Mouse (Mus musculus) kidney, postnatal 10 days (tissue): ENCODE results near the gene Aldh16a1.

ENCODE experiments used
- DNase-seq: peaks from one replicate; pipeline ENCODE4 v3.0.0; 2021; ENCODE audit warnings: mixed read lengths

Aldh16a1 gene

DNA sequence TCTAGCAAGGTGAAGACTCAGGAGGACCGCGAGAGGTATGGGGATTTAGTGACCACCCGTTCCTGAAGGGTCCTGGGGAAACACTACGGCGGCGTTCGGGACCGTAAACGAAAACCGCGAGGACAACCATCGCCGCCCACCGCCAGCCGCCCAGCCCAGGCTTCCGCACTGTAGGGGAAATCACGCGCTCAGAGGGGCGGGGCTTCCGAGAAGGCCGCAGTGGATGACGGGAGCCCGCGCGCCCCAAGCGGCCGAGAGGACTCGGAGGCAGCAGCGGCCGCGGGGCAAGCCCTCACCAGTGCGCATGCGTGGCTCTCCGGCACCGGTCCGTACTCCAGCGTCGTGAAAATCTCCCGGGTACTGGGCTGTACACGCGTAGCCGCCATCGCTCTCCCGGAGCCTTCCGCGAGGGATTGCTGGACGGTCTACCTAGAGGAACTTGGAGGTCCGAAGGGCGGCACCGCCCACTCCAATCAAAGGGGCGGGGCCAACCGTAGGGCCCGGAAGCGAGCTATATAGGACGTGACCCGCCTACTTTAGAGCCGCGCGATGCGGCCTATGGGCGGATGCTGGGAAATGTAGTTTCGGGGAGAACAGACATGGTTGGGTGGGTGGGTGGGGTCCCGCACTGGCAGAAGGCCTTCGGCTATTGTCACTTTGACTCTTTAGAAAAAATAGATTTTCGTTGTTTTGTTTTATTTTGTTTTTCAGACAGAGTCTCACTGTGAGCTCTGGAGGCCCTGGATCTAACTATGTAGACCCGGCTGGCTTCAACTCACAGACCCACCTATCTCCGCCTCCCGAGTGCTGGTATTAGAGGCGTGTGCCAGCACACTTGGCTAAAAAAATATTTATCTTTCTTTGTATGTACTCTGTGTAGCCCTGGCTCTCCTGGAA lies at the start of gene Aldh16a1, which contains the start of gene Pih1d1:
Gene Aldh16a1 (minus strand): TSS at position 489 of the 897 bp plus-strand sequence.
Gene Pih1d1 (plus strand): TSS at position 208 of the 897 bp plus-strand sequence.
- peak; percentile 99 for DNase-seq

DNA sequence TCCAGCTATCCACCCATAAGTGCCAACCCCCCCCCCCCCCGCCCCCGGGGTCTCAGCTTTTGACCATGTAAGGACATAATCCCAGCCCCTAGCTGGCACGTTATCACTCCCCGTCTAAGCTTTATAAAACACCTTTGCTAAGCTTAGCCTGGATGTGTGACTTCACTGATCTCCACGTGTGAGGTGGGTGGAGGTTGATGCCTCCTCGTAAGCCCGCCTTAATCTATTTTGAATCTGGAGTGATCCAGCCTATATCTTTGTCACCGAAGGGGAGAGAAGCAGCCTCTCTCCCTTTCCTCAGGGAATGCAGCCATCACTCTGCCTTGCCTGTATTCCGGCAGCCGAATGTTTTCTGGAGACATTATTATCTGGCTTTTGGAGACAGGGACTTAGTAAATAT lies 48.3 kb upstream of the Aldh16a1 start:
- DNase-seq, result no peak

DNA sequence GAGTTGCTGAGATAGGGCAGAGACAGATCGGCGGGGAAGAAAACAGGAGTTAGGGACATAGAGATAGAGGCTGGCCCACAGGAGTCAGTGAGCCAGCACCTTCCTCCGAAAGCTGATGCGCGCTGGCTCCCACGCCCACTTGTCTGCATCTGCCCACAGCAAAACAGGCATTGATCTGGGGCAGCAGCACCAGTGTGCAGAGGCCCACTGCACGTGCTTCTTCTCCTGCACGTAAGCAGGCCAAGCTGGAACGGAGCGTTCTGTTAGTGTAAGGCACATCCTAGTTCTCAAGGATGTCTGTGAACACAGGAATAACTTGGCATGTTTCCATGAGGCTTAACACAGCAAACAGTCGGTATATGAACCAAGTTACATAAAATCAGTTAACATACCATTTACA lies 44.6 kb upstream of the Aldh16a1 start:
- no peak for DNase-seq

DNA sequence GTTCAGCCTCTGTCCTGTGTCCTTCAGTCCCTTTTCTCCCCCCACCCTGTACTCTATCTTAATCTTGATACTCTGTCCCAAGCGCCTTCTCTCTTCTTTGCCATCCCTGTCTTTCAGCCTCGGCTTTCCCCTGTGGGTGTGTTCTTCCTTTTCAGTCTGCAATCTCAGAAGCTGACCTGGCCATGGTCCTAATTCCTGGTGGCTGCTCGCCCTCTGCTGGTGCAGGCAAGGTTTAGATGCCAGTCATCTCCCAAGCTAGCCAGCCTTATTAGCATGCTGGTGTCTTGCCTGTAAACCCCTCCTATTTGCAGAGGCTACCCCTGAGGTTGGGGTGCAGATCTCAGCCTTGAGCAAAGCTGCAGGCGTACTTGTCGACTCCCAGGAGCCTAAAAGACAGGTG lies 44.1 kb upstream of the Aldh16a1 start:
- peak; percentile 86 for DNase-seq

DNA sequence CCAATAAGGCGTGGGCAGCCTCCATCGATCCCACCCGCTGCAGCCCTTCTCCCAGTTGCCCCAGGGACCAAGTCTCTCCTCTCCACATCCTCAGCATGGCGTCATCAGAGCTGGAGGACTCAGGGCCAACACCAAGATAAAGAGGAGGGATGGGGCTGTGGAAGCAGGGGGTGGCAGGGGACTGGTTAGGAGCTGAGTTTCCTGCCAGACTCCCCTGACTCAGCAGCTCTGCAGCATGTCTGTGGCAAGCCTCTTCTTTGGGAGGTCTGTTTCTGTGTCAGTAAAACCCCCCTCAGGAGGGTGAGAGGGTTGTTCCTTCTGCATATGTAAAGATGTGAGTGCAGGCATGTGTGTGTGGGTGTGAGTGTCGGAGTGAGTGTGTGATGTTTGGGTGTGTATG lies 42.6 kb upstream of the Aldh16a1 start:
- no peak for DNase-seq

DNA sequence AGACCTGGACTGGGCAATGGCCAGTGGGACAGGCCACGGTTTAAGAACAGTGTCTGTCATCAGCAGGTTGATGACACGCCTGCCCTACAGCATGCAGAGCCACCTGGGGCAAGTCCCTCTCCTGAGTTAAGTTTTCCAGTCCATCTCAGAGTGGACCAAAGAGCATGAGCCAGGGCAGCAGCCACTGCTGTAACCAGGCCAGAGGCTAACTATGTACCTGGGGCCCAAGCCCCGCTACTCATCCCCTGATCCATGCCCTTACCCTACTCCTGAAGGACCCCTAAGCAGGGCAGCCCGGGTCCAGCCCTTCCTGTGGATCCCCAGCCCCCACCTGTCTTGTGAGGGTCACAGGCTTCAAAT lies 41.8 kb upstream of the Aldh16a1 start:
- no peak for DNase-seq

DNA sequence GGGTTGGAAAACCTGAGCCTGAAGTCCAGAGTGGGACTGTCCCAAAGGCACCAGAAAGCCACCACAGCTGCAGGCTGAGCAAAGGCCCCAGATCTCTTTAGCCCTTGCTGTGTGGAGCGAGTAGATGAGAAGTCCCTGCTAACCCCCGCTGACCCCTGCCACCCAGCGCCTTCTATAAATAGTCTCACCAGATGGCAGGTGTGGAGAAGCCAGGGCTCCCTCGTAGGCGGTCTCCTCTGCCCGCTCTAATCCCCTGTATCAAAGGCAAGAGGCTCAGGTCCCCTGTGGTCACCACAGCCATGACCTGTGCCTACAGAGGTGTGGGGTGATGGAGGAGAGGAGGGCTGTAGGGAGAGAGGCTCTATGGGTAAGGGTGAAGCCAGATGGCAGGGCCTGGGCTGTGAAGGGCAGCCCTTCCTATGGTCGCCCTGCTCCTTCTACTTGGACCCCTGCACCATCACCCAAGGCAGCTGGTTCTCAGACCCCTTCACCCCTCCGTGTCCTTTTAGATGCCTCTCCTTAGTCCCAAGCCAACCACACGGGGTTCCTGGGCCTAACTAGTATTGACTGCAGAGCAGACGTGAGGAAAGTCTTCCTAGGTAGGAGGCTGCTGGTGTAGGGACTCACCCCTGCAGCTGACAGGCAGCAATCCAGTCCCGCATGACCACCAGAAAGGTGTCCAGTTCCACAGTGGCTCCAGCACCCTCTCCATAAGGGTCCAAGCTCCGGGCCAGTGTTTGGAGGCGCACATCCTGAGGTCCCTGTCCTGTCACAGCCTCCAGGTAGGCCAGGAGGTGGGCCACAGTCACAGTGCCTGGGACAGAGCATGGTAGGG lies 41.2 kb upstream of the Aldh16a1 start:
- DNase-seq, result no peak

DNA sequence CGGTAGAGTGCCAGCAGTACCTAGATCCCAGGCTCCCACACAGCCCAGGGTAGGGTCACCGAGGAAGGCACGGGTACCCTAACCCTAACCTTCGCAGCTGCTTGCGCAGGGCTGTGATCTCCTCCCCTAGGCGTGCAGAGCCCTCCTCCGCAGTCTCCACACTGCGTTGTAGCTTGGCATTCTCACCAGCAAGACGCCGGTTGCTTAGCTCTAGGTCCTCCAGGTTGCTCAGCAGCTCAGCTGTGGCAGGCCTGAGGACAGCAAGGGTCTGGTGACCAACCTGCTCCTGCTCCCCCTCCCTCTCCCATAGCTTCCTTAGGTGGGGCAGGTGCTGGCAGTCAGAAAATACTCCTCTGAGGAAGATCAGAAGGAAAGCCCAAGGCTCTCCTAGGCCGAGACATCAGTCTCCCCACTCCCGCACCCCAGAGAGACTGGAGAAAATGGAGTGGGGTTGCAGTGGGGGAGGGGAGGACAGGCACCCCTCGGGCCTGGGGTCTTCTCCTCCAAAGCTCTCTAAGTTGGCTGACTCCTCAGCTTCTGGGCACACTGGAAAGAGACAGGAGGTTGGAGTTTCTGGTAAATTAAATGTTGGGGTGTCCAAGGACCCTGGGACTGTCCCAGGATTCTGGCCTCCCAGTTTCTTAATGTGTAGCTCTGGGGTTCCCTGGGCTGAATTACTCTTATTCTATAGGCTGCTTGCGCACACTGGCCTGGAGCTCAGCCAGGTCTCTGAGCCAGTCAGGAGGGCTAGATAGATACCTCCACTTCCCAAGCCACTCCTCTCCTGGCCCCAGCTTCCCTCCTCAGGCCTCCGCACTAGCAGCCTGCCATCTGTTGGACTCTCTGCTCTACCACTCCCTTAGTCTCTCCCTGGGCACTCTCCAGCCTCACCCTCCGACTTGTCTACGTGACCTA lies 39.7 kb upstream of the Aldh16a1 start:
- no peak for DNase-seq

DNA sequence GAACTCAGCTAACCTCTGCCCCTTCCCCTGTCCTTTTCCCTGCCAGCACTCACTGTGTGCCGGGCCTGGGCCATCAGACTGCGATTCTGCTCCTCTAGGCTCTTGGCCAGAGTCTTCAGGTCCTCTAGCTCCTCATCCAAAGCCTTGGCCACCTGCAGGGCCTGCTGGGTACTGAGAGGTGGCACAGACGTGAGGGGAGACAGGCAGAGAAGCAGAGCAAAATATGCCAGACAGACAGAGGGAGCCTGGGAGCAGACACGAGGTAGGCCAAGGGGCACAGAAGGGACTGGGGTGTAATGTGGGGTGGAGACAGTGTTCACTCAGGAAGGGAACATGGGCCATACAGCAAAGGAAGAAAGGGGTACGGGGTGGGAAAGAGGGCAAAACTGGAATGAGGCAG lies 39.0 kb upstream of the Aldh16a1 start:
- no peak for DNase-seq

DNA sequence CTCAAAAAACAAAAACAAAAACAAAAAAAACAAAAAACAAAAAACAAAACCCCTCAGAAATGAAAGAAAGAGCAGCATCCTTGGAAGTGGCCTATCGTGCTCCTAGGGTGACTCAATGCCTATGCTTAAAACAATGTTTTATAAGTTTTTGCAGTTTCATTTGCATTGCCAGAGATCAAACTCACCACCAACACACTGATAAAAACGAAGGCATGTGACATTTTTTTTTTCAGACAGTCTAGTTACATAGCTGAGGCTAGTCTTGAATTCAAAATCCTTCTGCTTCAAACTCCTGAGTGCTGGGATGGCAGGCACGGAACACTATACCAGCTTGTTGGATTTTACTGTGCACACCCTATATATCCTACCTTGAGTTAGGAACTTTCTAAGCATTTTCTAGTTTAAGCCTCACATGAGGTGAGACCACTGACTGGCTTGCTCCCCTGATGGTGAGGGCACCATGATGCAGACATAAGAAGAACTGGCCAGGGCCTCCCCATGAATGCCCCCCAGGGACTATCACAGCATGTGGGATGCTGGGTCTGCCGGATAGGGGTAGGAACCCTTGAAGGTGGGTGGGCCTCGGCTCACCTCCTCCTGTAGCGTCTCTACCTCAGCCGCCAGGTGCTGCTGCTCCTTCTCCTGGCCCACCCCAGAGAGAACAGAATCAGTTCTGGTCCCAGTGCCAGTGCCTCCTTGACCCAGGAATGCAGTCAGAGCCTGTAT lies 38.4 kb upstream of the Aldh16a1 start:
- no peak for DNase-seq

DNA sequence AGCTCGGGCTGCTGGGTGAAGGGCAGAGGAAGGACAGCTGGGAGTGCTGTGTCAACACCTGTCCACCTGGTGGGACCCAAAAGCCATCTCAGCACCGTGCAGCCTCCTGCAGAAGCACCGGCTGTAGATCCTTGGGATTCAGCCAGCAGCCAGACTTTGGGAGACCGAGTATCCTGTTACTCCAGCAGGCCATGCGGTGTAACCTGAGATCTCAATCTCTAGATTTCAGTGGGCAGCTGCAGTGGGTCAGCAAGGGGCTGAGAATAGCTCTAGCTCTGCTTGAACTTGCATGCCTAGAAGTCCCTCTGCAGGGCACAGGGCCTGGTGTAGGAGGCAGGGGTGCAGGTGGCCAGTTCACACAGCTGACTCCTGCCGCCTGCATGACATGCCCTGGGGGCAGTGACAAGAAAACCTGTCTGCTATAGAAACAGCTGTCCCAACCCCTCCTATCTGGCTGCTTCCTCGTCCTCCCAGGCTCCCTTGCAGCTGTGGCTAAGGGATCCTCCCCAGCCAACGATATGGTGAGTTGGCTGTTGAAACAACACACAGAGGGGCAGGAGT lies 37.5 kb upstream of the Aldh16a1 start:
- DNase-seq, result peak; percentile 40

DNA sequence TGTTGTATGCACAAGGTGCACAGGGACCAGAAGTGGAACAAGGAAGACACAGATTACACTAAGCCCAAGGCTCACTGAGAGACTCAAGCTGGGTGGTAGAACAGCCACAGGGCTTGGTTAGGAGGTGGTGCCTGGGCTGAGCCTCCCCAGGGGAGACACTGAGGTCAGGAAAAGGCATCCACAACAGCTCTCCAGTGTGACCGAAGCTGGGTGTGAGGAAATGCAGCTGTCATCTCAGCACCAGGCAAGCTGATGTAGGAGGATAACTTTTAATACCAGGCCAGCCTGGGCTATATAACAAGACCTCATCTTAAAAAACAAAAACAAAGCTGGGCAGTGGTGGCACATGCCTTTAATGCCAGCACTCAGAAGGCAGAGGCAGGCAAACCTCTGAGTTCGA lies 36.8 kb upstream of the Aldh16a1 start:
- DNase-seq, result no peak

DNA sequence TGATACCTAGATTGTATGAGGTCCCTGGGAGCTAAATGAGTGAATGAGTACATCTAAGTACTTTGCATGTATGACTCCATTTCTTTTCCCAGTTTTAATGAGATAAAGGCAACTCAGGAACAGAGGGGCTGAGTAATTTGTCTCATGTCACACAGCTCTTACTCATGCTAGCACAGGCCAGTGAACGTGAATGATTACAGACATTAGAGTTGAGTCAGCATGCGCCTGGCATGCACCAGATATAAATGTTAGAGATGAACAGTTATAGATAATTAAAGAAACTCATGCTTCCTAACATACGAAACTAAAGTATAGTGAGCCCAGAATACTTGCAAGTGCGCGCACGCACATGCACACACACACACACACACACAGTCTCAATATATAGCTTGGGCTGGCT lies 35.8 kb upstream of the Aldh16a1 start:
- DNase-seq, result no peak

DNA sequence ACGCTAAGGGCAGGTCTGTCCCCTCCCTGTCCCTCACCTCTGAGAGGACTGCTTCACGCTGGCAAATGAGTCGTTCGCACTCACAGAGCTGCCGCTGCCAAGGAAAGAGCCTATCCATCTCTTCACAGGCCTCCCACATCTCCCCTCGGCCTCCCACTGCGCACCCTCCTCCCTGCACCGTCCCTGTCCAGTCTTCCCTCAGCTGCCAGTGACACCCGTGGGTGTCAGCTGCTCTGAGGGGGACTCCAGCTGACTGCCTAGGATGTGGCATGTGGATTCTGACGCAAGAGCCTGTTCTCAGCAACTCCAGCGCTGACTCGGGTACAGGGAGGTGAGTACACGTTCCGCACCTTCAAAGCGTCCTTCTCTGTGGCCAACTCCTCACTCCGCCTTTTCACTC lies 35.2 kb upstream of the Aldh16a1 start:
- no peak for DNase-seq

DNA sequence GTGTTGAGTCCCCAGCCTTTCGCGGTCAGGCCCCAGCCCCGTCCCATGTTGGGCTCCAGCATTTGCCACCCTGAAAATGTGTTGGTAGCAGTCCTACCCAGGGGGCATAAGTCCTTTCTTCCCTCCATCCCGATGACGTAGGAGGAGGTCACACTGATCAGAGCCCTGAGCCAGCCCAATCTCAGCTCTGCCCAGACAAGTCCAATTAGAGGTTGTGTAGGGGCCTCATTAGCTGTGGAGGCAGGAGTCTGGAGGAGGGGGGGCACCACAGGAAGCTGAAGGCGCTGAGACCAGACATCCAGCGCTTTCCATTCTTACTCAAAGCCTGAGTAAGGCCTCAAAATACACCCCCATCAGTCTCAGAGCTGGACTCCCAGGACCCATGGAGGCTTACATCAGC lies 31.5 kb upstream of the Aldh16a1 start:
- DNase-seq, result no peak

DNA sequence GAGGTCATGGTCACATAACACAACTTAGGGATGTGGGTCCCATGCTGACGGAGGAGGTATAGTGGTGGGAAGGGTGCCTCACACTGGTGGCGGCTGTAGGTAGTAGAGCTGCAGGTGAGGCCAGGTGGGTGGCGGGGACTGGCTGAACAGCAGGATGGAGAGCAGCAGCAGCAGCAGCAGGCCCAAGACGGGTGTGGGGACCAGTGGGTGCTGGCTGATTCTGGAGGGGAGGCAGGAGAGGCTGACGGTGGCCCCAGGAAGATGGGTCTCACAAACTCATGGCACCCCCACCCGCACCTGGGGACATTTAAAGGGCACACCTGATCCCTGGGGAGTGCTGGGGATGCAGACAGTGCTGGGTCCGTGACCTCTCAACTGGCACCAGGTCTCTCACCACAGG lies 29.3 kb upstream of the Aldh16a1 start:
- no peak for DNase-seq

DNA sequence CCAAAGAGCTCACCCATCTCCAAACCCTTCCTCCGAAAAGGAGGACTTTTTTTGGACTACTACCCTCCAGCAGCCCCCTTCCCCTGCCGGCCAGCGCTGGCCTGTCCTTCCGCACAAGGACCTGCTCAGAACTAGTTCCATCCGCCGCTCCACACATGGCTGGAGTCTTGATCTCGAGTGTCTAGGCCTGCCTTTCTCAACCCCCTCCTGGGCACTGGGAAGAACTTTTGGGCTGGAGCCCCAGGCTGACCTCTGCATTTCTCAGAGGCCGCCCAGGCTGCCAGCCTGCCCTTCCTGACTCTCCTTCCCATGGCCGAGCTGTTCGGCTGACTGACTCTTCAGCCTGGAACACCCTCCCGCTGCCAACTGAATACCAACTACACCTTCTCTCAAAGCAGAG lies 28.2 kb upstream of the Aldh16a1 start:
- peak; percentile 52 for DNase-seq

DNA sequence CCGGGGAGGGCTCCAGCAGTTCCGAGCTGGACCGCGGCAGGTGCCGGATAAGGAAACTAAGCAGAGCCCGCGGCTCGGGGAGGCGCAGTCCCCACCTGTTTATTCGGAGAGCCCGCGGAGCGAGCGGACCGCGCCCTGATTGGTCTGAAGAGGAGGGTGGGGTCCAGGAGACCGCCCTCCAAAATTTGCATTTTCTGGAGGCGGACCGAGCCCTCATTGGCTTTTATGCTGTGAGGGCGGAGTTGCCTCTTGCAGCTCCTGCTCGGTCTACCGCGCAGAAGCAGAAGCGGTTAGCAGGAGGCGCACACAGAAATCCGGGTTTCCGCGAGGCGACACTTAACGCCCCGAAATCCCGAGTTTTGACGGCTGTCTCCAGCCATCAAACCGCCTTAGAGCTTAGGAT lies 27.8 kb upstream of the Aldh16a1 start:
- DNase-seq, result peak; percentile 91

DNA sequence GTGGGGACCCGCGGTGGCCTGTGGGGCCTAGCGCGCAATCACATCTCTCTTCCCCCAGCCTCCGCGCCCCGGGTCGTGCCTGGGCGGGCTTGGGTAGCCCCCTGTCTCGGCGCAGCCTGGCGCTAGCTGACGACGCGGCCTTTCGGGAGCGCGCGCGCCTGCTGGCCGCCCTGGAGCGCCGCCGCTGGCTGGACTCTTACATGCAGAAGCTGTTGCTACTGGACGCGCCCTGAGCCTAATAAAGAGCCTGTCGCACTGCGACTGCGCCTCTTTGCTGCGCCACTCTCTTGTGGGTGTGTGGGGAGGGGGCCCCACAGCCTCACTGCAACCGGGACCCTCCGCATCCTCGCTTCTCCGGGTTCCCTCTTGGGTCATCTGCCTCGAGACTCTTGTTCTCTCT lies 27.2 kb upstream of the Aldh16a1 start:
- no peak for DNase-seq

DNA sequence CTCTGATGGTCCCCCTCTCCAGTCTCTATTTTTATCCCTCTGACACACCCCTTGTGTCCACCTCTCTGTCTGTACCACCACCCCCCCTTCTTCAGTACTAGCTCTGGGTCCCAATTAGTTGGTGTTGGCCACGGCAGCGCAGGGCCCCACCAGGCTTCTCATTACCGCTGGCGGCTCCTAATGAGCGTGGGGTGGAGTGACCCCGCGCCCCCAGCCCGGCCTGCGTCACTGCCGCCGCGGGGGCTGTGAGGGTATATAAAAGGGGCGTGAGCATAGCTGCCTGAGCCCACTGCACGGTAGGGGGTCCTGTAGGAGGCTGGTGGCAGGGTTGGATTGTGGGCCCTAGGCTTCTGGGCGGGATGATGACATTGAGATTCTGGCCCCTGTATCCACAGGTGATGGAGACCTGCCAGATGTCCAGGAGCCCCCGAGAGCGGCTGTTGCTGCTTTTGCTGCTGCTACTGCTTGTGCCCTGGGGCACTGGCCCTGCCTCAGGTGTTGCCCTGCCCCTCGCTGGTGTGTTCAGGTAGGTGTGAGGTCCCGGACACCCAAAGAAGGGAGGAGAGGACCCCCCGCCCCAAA lies 26.6 kb upstream of the Aldh16a1 start, which contains the start of gene Pth2:
Gene Pth2 (plus strand): TSS at position 100 of the 582 bp plus-strand sequence.
- no peak for DNase-seq

DNA sequence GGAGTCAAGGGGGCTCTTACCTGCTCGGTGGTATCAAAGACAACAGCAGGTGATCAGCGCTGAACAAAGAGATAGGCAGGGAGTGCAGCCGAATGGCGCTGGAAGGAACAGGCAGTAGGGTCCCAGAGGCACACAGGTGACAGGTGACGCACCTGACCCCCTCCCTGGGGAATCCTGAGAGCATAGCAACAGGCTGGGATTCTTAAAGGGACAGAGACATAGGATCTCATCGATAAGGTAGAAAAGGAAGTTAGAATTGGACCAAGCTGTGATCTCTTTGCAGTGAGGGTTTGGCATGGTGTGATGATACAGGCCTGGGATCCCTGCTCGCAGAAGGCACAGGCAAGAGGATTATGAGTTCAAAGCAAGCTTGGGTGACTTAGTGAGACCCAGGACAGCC lies 25.1 kb upstream of the Aldh16a1 start, which contains the start of gene Gfy:
Gene Gfy (minus strand): TSS at position 101 of the 400 bp plus-strand sequence.
- DNase-seq, result no peak
